Mouse (Mus musculus): ENCODE data around the gene Mipep. TPM values are rescaled to one million over a fixed set of nuclear protein-coding genes. Genes with fewer than 3 reads are reported as not detected.

Mipep gene
- polyA plus RNA-seq, 1 experiment from 2014 or later: 20.9 TPM

DNA sequence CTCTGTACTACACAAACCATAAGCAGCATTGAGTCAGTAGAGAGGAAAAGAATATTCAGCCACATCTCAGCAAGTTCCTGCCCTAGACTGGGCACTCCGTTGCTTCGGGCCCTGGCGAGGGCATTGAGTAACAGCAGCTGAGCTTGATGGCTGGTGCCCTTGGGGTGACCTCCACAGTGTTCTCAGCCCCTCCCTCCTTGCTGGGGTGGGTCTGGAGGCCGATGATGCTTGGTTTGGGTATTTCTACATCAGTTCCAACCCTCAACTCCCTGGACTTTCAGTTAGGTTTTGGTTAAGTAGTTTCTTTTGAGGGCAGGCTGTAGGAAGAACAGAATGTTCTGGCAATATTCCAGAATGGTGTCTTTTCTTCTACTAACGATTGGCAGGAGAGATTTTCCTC is 33.7 kb downstream of the Mipep start:
- in situ Hi-C loops (cut with MboI; ENCODE audit: low pct_unique_long_range_greater_than_20kb): no loop called here
- DNase-seq (ENCODE audit: low read depth, low spot score): no peak

DNA sequence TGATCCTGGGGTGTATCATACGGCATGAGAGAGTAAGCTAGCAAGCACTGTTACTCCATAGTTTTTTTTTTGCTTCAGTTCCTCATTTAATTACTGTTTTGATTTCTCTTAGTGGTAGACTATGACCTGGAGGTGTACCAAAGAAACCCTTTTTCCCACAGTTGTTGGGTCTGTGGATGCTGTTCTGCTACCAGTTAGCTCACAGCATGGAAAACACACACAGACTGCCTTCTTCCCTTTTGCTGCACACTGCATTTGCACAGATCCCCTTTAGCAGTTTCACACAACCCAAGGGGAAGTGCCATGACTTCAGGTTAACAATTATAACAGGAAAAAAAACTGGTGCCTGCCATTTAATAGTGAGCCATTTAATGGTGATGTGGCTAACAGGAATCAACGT is 45.7 kb downstream of the Mipep start:
- H3K27me3 ChIP-seq: no peaks in the 10 kb centered on the region
- no peak for TF ChIP-seq CTCF (IDR thresholded peaks at IDR 0.05)
- ATAC-seq (no peak), DNase-seq (ENCODE audit: low read depth, low spot score) (no peak)
- POLR2A ChIA-PET: no interaction called here
- in situ Hi-C loops (cut with MboI; ENCODE audit: low pct_unique_long_range_greater_than_20kb): no loop called here
- CTCF ChIA-PET: no interaction called here

More for the DNA sequence above, 33.7 kb downstream of the Mipep start:
- no peaks in the 10 kb centered on the region for H3K27me3 ChIP-seq
- TF ChIP-seq CTCF (IDR thresholded peaks at IDR 0.05): no peak
- POLR2A ChIA-PET: interaction anchor here (1.2 kb wide), 1 partner anchor 19 kb away, joined by 4 read pairs; no protein-coding TSS in a partner anchor
- CTCF ChIA-PET: no interaction called here
- ATAC-seq: no peak

DNA sequence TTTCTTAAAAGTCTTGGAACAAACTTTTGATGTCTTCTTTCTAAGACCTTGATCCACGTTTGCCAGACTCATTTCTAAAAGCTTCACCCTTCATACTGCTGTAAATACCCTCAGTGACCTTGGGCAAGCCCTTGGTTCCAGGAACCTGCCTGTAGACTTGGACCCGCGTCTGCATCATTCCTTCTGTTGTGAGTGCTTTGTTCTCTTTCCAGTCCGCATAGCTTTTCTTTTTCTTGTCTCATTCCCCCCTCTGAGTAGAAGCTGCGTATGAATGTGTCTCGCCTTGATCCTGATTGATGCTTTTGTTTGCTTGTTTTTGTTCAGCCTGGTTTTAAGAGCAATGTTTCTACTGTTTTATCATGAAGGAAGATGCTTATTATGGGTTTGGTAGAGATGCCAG is 52.3 kb downstream of the Mipep start:
- no peaks in the 10 kb centered on the region for H3K27me3 ChIP-seq
- ChIA-PET CTCF (interaction anchor here (0.8 kb wide), 1 partner anchor 9 kb away, joined by 3 read pairs; no protein-coding TSS in a partner anchor), POLR2A (no interaction called here)
- no peak for DNase-seq (ENCODE audit: low read depth, low spot score)
- in situ Hi-C loops (cut with MboI; ENCODE audit: low pct_unique_long_range_greater_than_20kb): no loop called here
- no peak for TF ChIP-seq CTCF (IDR thresholded peaks at IDR 0.05)
- no peak for ATAC-seq

DNA sequence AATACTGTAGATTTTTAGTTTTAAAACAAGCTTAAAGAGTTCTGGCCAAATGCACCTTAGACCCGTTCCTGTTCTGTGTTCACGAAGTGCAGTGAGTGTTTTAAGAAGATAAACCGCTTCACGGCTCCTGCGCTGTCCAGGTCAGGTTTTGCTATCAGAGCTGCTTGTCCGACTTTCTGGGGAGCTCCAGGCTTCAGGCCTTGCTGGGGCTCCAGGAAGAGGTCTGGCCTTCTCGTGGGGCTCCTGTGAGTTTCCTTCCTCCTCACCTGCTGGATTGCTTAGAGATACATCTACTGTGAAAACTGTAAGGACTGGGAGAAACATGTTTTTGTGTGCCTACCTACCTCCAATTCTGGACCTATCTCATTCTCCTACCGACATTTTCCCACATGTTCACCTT is 55.3 kb downstream of the Mipep start:
- TF ChIP-seq CTCF (IDR thresholded peaks at IDR 0.05): no peak
- ChIA-PET POLR2A (no interaction called here), CTCF (no interaction called here)
- no peak for DNase-seq (ENCODE audit: low read depth, low spot score)
- H3K27me3 ChIP-seq: no peaks in the 10 kb centered on the region
- in situ Hi-C loops (cut with MboI; ENCODE audit: low pct_unique_long_range_greater_than_20kb): no loop called here
- no peak for ATAC-seq

DNA sequence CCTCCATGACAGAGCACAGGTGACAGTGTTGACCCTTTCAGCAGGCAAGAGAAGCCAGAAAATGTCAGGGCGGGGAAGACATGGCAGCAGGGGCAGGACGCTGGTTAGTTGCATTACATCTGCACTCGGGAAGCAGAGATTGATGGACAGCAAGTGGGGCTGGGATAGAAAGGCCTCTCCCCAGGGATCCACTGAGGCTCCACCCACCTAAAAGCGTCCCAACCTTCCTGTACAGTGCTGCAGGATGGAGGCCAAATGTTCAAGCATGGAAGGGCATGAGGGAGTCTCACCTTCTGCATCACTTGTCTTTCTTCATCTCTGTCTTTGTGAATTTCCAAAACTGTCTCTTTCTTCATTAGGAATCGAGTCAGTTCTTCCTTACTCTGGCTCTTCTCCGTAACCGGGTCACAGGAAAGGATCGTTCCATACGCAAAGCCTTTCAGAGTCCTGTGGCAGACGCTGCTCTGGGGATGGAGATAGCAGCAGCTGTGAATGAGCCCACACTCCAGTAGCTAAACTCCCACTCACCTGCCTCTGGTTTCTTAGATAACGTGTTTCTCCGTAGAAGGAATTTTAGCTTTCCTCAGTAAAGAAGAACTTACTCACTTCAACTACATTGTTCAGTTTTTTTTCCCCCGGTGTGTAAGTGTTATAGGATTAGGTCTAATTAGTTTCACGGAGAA is 57.7 kb downstream of the Mipep start:
- H3K27me3 ChIP-seq: no peaks in the 10 kb centered on the region
- TF ChIP-seq CTCF (IDR thresholded peaks at IDR 0.05): no peak
- in situ Hi-C loops (cut with MboI; ENCODE audit: low pct_unique_long_range_greater_than_20kb): no loop called here
- POLR2A ChIA-PET: no interaction called here
- ATAC-seq: no peak
- DNase-seq (ENCODE audit: low read depth, low spot score): no peak
- CTCF ChIA-PET: no interaction called here

DNA sequence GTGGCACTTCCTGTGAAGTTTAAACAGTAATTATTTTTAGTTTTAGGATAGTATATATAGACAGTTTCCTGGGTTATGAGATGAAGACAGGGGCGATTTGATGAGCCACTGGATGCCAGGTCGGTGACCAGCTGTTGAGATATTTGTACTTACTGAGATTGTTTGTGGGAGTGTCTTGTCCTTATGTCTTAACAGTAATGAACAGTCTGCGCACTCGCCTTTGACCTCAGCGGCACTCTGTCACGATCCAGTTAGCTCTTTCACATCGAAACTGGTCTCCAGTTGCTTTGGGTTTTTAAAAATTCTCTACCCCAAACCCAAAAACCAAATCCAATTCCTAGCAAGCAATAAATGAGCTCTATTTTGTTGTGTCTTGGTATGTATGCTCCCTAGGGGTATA is 59.2 kb downstream of the Mipep start:
- POLR2A ChIA-PET: no interaction called here
- in situ Hi-C loops (cut with MboI; ENCODE audit: low pct_unique_long_range_greater_than_20kb): no loop called here
- DNase-seq (ENCODE audit: low read depth, low spot score) (no peak), ATAC-seq (no peak)
- CTCF ChIA-PET: no interaction called here
- no peaks in the 10 kb centered on the region for H3K27me3 ChIP-seq
- no peak for TF ChIP-seq CTCF (IDR thresholded peaks at IDR 0.05)

DNA sequence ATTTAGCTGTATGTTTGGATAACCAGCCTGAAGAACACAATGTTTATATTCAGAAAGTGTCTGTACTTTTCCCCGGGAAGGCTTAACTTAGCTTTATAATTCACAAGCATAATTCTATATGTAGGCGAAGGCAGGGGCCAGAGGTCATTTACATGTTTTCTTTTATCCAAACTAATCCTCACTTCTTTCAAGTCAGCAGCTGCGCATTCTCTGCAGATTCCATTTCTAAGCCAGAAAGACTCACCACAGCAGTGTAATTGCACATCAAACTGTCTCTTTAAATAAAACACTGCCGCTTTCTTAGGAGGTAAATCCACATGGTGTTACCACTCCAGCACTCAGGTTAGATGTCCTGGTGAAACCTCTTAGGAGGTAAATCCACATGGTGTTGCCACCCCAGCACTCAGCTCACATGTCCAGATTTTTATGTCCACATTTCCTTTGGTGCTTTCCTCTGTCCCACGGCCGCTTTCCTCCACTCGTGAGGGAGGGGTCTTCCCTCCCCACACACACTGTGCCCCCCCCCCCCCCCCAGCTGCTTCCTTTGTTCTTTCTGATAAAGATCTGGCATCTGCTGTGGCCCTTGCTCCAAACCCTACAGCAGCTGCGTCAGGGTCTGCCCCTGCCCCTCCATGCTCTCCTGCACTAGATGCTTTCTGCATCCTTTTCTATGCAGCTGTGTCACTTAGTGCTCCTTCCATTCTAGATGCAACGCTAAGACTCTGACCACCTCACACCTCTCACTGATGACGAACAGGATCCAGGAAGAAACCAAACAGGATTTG is 61.1 kb downstream of the Mipep start:
- no peak for TF ChIP-seq CTCF (IDR thresholded peaks at IDR 0.05)
- no peak for DNase-seq (ENCODE audit: low read depth, low spot score)
- ATAC-seq: no peak
- CTCF ChIA-PET: interaction anchor here (0.8 kb wide), 1 partner anchor 8 kb away, joined by 3 read pairs; no protein-coding TSS in a partner anchor
- POLR2A ChIA-PET: no interaction called here
- H3K27me3 ChIP-seq: no peaks in the 10 kb centered on the region
- in situ Hi-C loops (cut with MboI; ENCODE audit: low pct_unique_long_range_greater_than_20kb): no loop called here

DNA sequence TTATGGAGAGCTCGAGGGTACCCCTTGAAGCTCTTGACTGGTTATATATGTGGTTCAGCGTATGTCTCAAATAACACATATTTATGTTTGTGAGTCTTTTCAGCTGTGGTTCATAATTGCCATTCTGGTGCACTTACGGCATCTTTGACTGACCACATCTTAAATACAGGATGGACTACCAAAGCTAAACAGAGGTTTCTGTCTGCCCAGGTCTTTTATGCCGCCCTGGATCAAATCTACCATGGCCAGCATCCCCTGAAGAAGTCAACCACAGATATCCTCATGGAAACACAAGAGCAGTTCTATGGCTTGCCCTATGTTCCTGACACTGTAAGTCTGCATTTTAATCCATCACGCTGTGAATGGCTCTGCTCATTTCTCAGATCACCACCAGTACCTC is 61.8 kb downstream of the Mipep start:
- ATAC-seq (no peak), DNase-seq (ENCODE audit: low read depth, low spot score) (no peak)
- ChIA-PET POLR2A (no interaction called here), CTCF (interaction anchor here (0.8 kb wide), 1 partner anchor 9 kb away, joined by 3 read pairs; no protein-coding TSS in a partner anchor)
- TF ChIP-seq CTCF (IDR thresholded peaks at IDR 0.05): no peak
- no peaks in the 10 kb centered on the region for H3K27me3 ChIP-seq
- in situ Hi-C loops (cut with MboI; ENCODE audit: low pct_unique_long_range_greater_than_20kb): no loop called here

DNA sequence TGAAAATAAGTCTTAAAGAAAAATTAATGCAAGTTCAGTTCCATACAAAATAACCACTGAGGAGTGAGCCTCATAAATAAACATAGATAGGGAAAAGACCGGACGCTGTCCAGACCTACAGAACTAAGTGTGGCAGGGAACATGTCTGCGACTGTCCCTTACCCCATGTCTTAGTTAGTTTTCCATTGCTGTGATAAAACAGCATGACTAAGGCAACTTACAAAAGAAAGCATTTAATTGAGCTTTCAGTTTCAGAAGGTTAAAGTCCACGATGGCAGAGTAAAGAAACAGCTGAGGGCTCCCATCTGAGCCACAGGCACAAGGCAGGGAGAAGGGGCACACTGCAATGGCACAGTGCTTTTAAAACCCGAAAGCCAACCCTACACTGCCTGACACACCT is 63.8 kb downstream of the Mipep start:
- H3K27me3 ChIP-seq: no peaks in the 10 kb centered on the region
- in situ Hi-C loops (cut with MboI; ENCODE audit: low pct_unique_long_range_greater_than_20kb): no loop called here
- no peak for DNase-seq (ENCODE audit: low read depth, low spot score)
- ChIA-PET CTCF (no interaction called here), POLR2A (no interaction called here)
- ATAC-seq: no peak
- no peak for TF ChIP-seq CTCF (IDR thresholded peaks at IDR 0.05)

DNA sequence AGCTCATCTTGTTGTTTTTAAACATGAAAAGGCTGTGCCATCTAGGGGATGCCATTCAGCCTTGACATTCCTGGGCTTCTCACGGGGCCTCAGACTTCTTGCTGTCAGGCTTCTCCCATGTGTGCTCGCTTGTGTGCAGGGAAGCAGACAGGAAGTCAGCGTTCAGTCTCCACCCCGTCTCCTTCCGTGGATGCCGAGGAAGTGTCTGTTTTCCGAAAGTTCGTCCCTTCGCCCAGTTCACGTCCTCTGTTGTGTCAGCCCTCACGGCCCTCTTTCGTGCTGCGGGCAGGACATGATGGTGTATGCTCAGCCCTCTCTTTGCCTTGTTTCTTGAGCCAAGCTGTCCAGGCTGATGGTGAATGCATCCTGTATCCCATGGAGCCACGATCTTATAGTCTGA is 65.7 kb downstream of the Mipep start:
- ATAC-seq (no peak), DNase-seq (ENCODE audit: low read depth, low spot score) (no peak)
- ChIA-PET CTCF (no interaction called here), POLR2A (interaction anchor here (0.6 kb wide), 1 partner anchor 136 kb away, joined by 4 read pairs; no protein-coding TSS in a partner anchor)
- TF ChIP-seq CTCF (IDR thresholded peaks at IDR 0.05): no peak
- in situ Hi-C loops (cut with MboI; ENCODE audit: low pct_unique_long_range_greater_than_20kb): loop anchor here (5.0 kb wide), 1 partner anchor 52 kb away; no protein-coding TSS in a partner anchor
- H3K27me3 ChIP-seq: no peaks in the 10 kb centered on the region

DNA sequence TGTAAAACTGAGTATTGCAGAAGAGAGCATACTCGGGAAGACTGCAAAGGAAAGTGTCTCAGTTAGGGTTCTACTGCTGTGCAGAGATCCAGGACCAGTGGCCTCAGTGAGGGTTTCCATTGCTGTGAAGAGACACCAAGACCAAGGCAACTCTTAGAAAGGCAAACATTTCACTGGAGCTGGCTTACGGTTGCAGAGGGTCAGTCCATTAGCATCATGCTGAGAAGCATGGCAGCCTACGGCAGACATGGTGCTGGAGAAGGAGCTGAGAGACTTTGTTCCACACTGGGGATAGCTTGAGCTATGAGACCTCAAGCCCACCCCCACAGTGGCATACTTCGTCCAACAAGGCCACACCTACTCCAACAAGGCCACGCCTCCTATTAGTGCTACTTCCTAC is 67.3 kb downstream of the Mipep start:
- ChIA-PET POLR2A (no interaction called here), CTCF (no interaction called here)
- no peaks in the 10 kb centered on the region for H3K27me3 ChIP-seq
- no peak for TF ChIP-seq CTCF (IDR thresholded peaks at IDR 0.05)
- DNase-seq (ENCODE audit: low read depth, low spot score) (no peak), ATAC-seq (no peak)
- in situ Hi-C loops (cut with MboI; ENCODE audit: low pct_unique_long_range_greater_than_20kb): loop anchor here (5.0 kb wide), 1 partner anchor 51 kb away; no protein-coding TSS in a partner anchor
